Mouse (Mus musculus) intestine, embryonic 14.5 days (tissue): ENCODE measurements at regions not wholly inside any gene's neighbourhood (a gene's known extent, or its start where the extent isn't known, plus 50 kb on each side); places are given as distances from the start of the nearest gene placed in this dataset. TPM values are rescaled to one million over a fixed set of nuclear protein-coding genes. Genes with fewer than 3 reads are reported as not detected.

Source experiments
- microRNA-seq: library from miRNA; unstranded; fragments of <30 nt; microRNA quantifications from one replicate; pipeline ENCODE4, GENCODE M21; 2016

Small RNA genes in the stretch of these regions (microRNA-seq; reads per million reads assigned to microRNA genes)
- not detected for gene Gm44303
